Comparison of ENCODE assay signal across 8 mouse cellular contexts in the genomic region with DNA sequence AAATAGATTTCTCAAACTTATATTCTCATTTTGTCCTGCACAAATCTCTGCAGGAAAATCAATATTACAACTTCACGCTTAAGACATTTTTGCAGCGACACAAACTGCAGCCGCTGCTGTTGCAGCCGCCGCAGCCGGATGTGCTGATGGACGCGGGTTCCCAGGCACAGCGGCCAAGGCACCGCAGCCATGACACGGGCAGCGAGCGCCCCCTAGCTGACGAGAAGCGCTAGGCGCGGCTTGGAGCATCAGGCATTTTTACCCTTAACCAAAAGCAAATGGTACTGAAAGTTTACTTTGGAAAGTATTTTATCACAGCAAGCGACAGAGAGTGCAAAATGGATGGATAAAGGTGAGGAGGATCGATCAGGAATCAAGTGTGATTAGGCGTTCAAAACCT. TPM values are rescaled to one million over a fixed set of nuclear protein-coding genes. Genes with fewer than 3 reads are reported as not detected.
DNase-seq lines count a peak whose midpoint lies in the region; ATAC-seq and TF ChIP-seq lines count a peak whose summit lies in the region.

No protein-coding gene starts in this region.

- H3K4me2 ChIP-seq in hindbrain, postnatal 0 days (ENCODE audit: low read depth, low read length): peak overlapping the region; percentile 93

- H3K27me3 ChIP-seq in hindbrain, postnatal 0 days (ENCODE audit: insufficient read depth, low read length): peaks cover 4% of the 10 kb centered on the region; the same call in 1 of the 2 replicates

- peak overlapping the region; percentile 9; the same call in 1 of the 2 replicates for H3K4me3 ChIP-seq in hindbrain, postnatal 0 days (ENCODE audit: low read length)

- DNase-seq in R1 (ENCODE audit: low read depth, low spot score): peak; percentile 64
- peak; percentile 45 for DNase-seq in cerebellum, adult 9-11 months
- peak; percentile 72 to 82 for DNase-seq in frontal cortex, postnatal 14 days (ENCODE audit: low spot score in 2 of 2)
- DNase-seq in hindbrain, postnatal 0 days (ENCODE audit: low spot score): peak; percentile 93
- DNase-seq in left cerebral cortex, adult 11 months (ENCODE audit: low spot score): peak; percentile 72
- peak; percentile 86 for DNase-seq in right cerebral cortex, postnatal 25 days
- peak; percentile 79 for DNase-seq in urinary bladder, postnatal 14 days (ENCODE audit: low spot score)

- no peaks in the 10 kb centered on the region for H3K9me3 ChIP-seq in hindbrain, postnatal 0 days (ENCODE audit: low read length)

- H3K27ac ChIP-seq in hindbrain, postnatal 0 days: no peak overlapping the region

- no peak overlapping the region for H3K9ac ChIP-seq in hindbrain, postnatal 0 days (replicated peaks; ENCODE audit: low read length)

- H3K36me3 ChIP-seq in hindbrain, postnatal 0 days (ENCODE audit: insufficient read depth, low read length): no peaks in the 10 kb centered on the region

- TF ChIP-seq CTCF in hindbrain, postnatal 0 days (IDR thresholded peaks at IDR 0.05; ENCODE audit: low read depth): peak; percentile 99

- H3K4me1 ChIP-seq in hindbrain, postnatal 0 days (ENCODE audit: insufficient read depth, low read length): no peaks in the 10 kb centered on the region

- WGBS in hindbrain, postnatal 0 days: under 1% methylated on average over 20 of the region's 20 CpGs

- ATAC-seq in hindbrain, postnatal 0 days: 0 out of 2 replicates have a peak, but pooled peaks have one; percentile 54
- peak; percentile 98 for ATAC-seq in megakaryocyte progenitor cell, adult 5-6 weeks (replicated peaks; ENCODE audit: poor library complexity)

RNA-seq across cellular contexts. Expression of a gene that starts 4.7 kb away (rescaled TPM):
- total RNA-seq in hindbrain, postnatal 0 days (2014; rRNA removed): 30.0 and 31.6 TPM in 2 replicates
- 9.8 and 12.0 TPM in 2 replicates for polyA plus RNA-seq in hindbrain, postnatal 0 days (2015; fragmentation: Nextera tagmentation; extraction: Ambion mirVana)
- 0.02 TPM in 1 of 2 replicates, not detected in the other for total RNA-seq in megakaryocyte progenitor cell, adult 5-6 weeks (2015)
- 0.24 and 0.33 TPM in 2 replicates for total RNA-seq in megakaryocyte progenitor cell, adult 5-6 weeks (2017)

Comparison
In these comparisons a context has a peak if more than half of its experiments do, and no peak if none do; other contexts are left out.
1. RNA of a gene that starts 4.7 kb away (total RNA-seq): 30.0 to 31.6 TPM in hindbrain, postnatal 0 days; 0.02 to 0.33 TPM in megakaryocyte progenitor cell, adult 5-6 weeks; every median in the first group is over 10 times any median in the second.
2. Peak in every context shown above with its lines, with median percentiles within 50 percentile points of each other: DNase-seq.